Mouse (Mus musculus) bone marrow, adult 2 months (tissue): ENCODE measurements around the gene Tmtc2. TPM values are rescaled to one million over a fixed set of nuclear protein-coding genes. Genes with fewer than 3 reads are reported as not detected.

ENCODE experiments used
- H3K27ac ChIP-seq: fragments of 200-500 bp; 2 replicates; pipeline ENCODE4 v1.5.1; 2012; ENCODE audit warnings: low read depth, mild to moderate bottlenecking, control low read depth, inconsistent platforms, low read length; ENCODE audit not compliant: control insufficient read depth, poor library complexity, insufficient read depth
- H3K4me1 ChIP-seq: fragments of 200-500 bp; 2 replicates; pipeline ENCODE4 v1.6.1; 2011; ENCODE audit warnings: low read length; ENCODE audit not compliant: control insufficient read depth, insufficient read depth
- H3K4me3 ChIP-seq: fragments of 200-500 bp; replicated peaks from 2 replicates; pipeline ENCODE3; 2011; ENCODE audit warnings: mild to moderate bottlenecking, low read depth, low read length, control low read depth; ENCODE audit not compliant: control insufficient read depth
- CTCF ChIP-seq: fragments of 200-500 bp; IDR thresholded peaks from 2 replicates; pipeline ENCODE4 v1.5.1; 2011; ENCODE audit warnings: low read length, control low read depth; ENCODE audit not compliant: control insufficient read depth, insufficient read depth
- POLR2A ChIP-seq: fragments of 200-500 bp; IDR thresholded peaks from 2 replicates; pipeline ENCODE4 v1.6.1; 2011; ENCODE audit warnings: low read depth, mild to moderate bottlenecking, control low read depth, low read length, borderline replicate concordance; ENCODE audit not compliant: control insufficient read depth
- WGBS: fragments of 180-500 bp; shearing (Covaris S2); methylation state at CpG from one replicate; pipeline ENCODE4 v1.1.7; 2018; 5-methylcytosine and 5-hydroxymethylcytosine counted together
- polyA plus RNA-seq: library from polyadenylated mRNA; stranded (reverse); fragments of >200 nt; gene quantifications from 2 replicates; pipeline ENCODE4 v1.2.4, GENCODE M21; 2011; ENCODE audit warnings: low replicate concordance; ENCODE audit not compliant: missing spikeins, insufficient read depth, insufficient read length

Gene Tmtc2
- polyA plus RNA-seq, 1 experiment: 1.3 TPM

DNA sequence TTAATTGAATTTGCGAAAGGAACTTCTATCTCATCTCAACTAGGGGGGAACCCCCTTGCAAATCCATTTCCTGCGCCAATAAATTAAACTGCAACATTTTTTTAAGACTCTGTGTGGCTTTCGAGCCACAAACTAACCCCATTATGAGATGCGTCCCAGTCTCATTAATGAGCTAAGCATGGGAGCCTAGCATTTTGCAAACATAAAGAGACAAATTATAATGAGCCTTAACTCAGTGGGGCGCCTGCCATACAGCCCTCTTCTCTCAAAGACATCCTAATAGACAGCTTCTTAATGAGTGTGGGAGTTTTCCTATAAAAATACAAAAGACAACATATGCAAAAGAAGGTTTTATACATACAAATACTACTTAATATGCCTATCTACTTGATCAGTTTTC is 193.0 kb downstream of the Tmtc2 start:
- TF ChIP-seq POLR2A (no peak), CTCF (no peak)
- H3K4me1 ChIP-seq: no peaks in the 10 kb centered on the region
- no peak overlapping the region for H3K4me3 ChIP-seq
- no peak overlapping the region for H3K27ac ChIP-seq
- WGBS: 59% methylated on average over 5 of the region's 5 CpGs

DNA sequence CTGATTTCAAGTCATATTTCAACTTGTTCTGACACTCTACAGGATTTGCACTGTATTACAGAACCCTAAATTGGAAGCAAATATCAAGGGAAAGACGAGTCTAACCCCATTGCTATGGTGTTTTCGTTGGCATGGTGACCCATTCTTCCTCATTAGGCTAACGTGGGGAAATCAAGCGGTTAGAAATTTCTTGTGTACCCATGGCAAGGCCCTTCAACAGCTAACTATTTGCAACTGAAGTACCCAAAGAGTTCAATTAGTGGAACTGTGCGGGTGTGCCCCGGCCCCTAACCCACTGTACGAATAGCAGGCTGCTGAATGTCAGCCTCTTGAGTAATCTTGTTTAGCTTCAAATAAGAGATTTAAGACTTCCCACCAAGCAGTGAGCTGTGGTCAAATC is 193.7 kb downstream of the Tmtc2 start:
- WGBS: 76% methylated on average over 7 of the region's 7 CpGs
- H3K27ac ChIP-seq: no peak overlapping the region
- H3K4me1 ChIP-seq: no peaks in the 10 kb centered on the region
- H3K4me3 ChIP-seq: no peak overlapping the region
- TF ChIP-seq CTCF (no peak), POLR2A (no peak)

DNA sequence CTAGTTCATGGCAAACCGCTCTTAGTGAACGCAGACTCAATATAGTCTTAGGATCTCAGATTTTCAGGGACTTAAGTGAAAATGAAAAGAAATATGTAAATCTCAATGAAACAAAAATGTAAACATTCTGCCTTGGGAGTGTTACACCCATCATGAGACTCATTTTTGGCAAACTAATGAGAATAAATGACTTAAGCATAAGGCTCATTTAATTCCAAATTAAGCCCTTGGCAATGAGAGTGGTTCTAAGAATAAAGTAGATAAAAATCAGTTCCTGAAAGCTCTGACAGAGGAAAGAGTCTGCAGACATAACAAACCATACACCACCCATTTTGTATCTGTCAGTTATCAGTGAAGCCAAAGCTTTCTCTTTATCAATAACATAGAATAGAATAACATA is 196.5 kb downstream of the Tmtc2 start:
- TF ChIP-seq POLR2A: no peak
- TF ChIP-seq CTCF: no peak
- 86% methylated on average over 2 of the region's 2 CpGs for WGBS
- no peak overlapping the region for H3K27ac ChIP-seq
- H3K4me1 ChIP-seq: no peaks in the 10 kb centered on the region
- no peak overlapping the region for H3K4me3 ChIP-seq

DNA sequence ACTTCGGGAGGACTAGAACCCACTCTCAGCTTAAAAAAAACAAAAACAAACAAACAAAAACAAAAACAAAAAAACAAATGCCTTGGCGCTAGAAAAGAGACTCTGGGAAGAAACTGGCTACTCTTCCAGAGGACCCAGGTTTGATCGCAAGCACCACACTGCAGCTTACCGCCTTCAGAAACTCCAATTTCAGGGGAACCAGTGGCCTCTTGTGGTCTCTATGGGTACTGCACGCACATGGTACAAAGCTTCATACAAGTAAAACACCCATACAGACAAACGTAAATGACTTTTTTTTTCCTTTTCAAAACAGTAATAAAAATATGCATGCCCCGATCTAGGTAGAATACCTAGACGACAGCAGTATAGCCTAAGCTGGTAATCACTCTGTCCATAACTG is 201.0 kb downstream of the Tmtc2 start:
- H3K4me1 ChIP-seq: no peaks in the 10 kb centered on the region
- no peak overlapping the region for H3K4me3 ChIP-seq
- WGBS: 92% methylated on average over 8 of the region's 8 CpGs
- TF ChIP-seq CTCF: peak; percentile 7; the same call in 1 of the 2 replicates
- no peak for TF ChIP-seq POLR2A
- no peak overlapping the region for H3K27ac ChIP-seq

- no peak for TF ChIP-seq POLR2A
- no peak for TF ChIP-seq CTCF
- H3K4me1 ChIP-seq: no peaks in the 10 kb centered on the region
- no peak overlapping the region for H3K27ac ChIP-seq
- H3K4me3 ChIP-seq: no peak overlapping the region
- WGBS: 77% methylated on average over 8 of the region's 8 CpGs
Measured at GRCm38 (mm10) chr10:105368242-105368641, 206.0 kb downstream of the Tmtc2 start.

DNA sequence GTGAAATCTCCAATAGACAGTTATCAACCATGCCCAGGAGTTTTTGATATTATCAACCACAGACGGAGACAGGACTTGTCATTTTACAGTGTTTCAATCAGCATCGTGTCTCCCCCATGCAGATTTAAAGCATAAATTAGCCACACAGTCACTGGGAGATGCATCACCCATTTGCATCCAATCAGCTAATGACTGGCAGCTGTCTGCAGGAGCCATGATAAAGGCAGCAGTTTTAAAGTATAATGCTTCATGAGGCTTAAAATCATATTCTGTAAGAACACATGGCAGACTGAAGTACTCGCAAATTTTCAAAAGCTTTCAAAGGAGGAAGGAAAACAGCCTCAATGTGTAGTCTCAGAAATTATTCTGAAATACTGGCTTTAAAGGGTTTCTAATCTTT is 209.8 kb downstream of the Tmtc2 start:
- Histone ChIP-seq H3K4me1 (no peaks in the 10 kb centered on the region), H3K27ac (no peak overlapping the region), H3K4me3 (no peak overlapping the region)
- no peak for TF ChIP-seq CTCF
- TF ChIP-seq POLR2A: no peak
- WGBS: 70% methylated on average over 3 of the region's 3 CpGs

GRCm38 (mm10) chr10:105350301-105350700 is 223.9 kb downstream of the Tmtc2 start:
- Histone ChIP-seq H3K4me1 (no peaks in the 10 kb centered on the region), H3K27ac (no peak overlapping the region), H3K4me3 (no peak overlapping the region)
- TF ChIP-seq CTCF (no peak), POLR2A (no peak)
- 76% methylated on average over 2 of the region's 2 CpGs for WGBS

GRCm38 (mm10) chr10:105345920-105346319 is 228.3 kb downstream of the Tmtc2 start:
- no peaks in the 10 kb centered on the region for H3K4me1 ChIP-seq
- no peak overlapping the region for H3K4me3 ChIP-seq
- TF ChIP-seq POLR2A (no peak), CTCF (no peak)
- WGBS: 83% methylated on average over 3 of the region's 3 CpGs
- H3K27ac ChIP-seq: no peak overlapping the region

GRCm38 (mm10) chr10:105332856-105333255 is 241.4 kb downstream of the Tmtc2 start:
- H3K4me3 ChIP-seq: no peak overlapping the region
- H3K4me1 ChIP-seq: no peaks in the 10 kb centered on the region
- no peak overlapping the region for H3K27ac ChIP-seq
- no peak for TF ChIP-seq CTCF
- no peak for TF ChIP-seq POLR2A
- 81% methylated on average over 2 of the region's 2 CpGs for WGBS
